Mouse (Mus musculus) myocyte (in vitro differentiated cells): ENCODE measurements at regions not wholly inside any gene's neighbourhood (a gene's known extent, or its start where the extent isn't known, plus 50 kb on each side); places are given as distances from the start of the nearest gene placed in this dataset.

Experiments used
- E2F4 ChIP-seq: IDR thresholded peaks from one replicate; pipeline ENCODE4 v1.6.1; 2011; ENCODE audit warnings: mild to moderate bottlenecking, control low read depth, moderate library complexity; ENCODE audit not compliant: insufficient read depth
- MAX ChIP-seq: IDR thresholded peaks from one replicate; pipeline ENCODE4 v1.6.1; 2011; ENCODE audit warnings: low read depth, mild to moderate bottlenecking, control low read depth
- MYOD1 ChIP-seq, 3 experiments: IDR thresholded peaks; one replicate each; pipeline ENCODE4 v1.6.1; 2011; ENCODE audit warnings: control low read depth in 2 of 3, low read depth in 2 of 3, mild to moderate bottlenecking in 2 of 3, moderate library complexity in 1 of 3; ENCODE audit not compliant: insufficient read length in 2 of 3, control insufficient read depth in 1 of 3
- MYOG ChIP-seq, 3 experiments: IDR thresholded peaks; one replicate each; pipeline ENCODE4 v1.6.1; 2011; ENCODE audit warnings: control low read depth in 2 of 3, low read depth in 2 of 3, mild to moderate bottlenecking in 2 of 3; ENCODE audit not compliant: insufficient read length in 2 of 3, control insufficient read depth in 1 of 3, insufficient read depth in 1 of 3
- POLR2A ChIP-seq: IDR thresholded peaks from one replicate; pipeline ENCODE4 v1.6.1; 2011; ENCODE audit warnings: low read depth, mild to moderate bottlenecking, control low read depth, moderate library complexity; ENCODE audit not compliant: insufficient read length
- POLR2AphosphoS2 ChIP-seq: IDR thresholded peaks from one replicate; pipeline ENCODE4 v1.6.1; 2011; ENCODE audit warnings: low read depth, control low read depth; ENCODE audit not compliant: insufficient read length
- REST ChIP-seq: IDR thresholded peaks from one replicate; pipeline ENCODE4 v1.6.1; 2011; ENCODE audit warnings: mild to moderate bottlenecking, control low read depth, moderate library complexity; ENCODE audit not compliant: insufficient read depth, insufficient read length
- TCF12 ChIP-seq: IDR thresholded peaks from one replicate; pipeline ENCODE4 v1.6.1; 2011; ENCODE audit warnings: mild to moderate bottlenecking, control low read depth; ENCODE audit not compliant: poor library complexity, insufficient read depth, severe bottlenecking
- TCF3 ChIP-seq: IDR thresholded peaks from one replicate; pipeline ENCODE4 v1.6.1; 2011; ENCODE audit warnings: low read depth, control low read depth; ENCODE audit not compliant: insufficient read length
- USF1 ChIP-seq: IDR thresholded peaks from one replicate; pipeline ENCODE4 v1.6.1; 2011; ENCODE audit warnings: low read depth, mild to moderate bottlenecking, control low read depth, moderate library complexity

DNA sequence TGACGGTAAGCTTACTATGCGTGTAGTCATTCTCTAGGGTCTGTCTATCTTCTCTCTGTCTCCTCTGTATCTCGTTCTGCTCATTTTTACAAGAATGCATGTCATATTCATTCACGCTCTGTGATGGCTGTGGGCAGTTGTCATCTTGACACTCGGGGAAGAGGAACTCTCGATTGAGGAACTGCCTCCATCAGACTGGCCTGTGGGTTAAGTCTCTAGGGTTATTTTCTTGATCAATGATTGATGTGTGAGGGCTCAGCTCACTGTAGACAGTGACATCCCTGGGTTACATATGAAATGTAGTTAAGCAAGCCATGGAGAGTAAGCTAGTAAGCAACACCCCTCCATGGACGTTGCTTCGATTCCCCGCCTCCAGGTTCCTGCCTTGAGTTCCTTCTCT is 178.0 kb upstream of the Rreb1 start:
- no peak for TF ChIP-seq USF1
- TF ChIP-seq MYOG (IDR thresholded peaks at IDR 0.05; ENCODE audit: control insufficient read depth in 1 of 3, insufficient read depth in 1 of 3, insufficient read length in 2 of 3, low read depth in 2 of 3), result no peak
- TF ChIP-seq POLR2A, result no peak
- no peak for TF ChIP-seq REST
- TF ChIP-seq E2F4, result no peak
- no peak for TF ChIP-seq MAX
- no peak for TF ChIP-seq TCF12
- no peak for TF ChIP-seq POLR2AphosphoS2
- TF ChIP-seq MYOD1 (IDR thresholded peaks at IDR 0.05; ENCODE audit: control insufficient read depth in 1 of 3, insufficient read length in 2 of 3, low read depth in 2 of 3), result no peak
- TF ChIP-seq TCF3, result no peak
